Mouse (Mus musculus) limb, embryonic 14.5 days (tissue): Measurements from ENCODE around the gene Ildr1. TPM values are rescaled to one million over a fixed set of nuclear protein-coding genes. Genes with fewer than 3 reads are reported as not detected.

ENCODE experiments used
- ATAC-seq: fragments of 200-750 bp; cut with Nextera tagmentation; 2 replicates; pipeline ENCODE4 v1.8.0; 2017; ENCODE audit warnings: low read depth, moderate number of reproducible peaks, moderate TSS enrichment; ENCODE audit not compliant: low FRiP score
- DNase-seq: peaks from one replicate; pipeline ENCODE4 v3.0.0-alpha.2; 2015; ENCODE audit warnings: low spot score
- H3K27ac ChIP-seq: fragments of 300-500 bp; sonication (generic); replicated peaks from 2 replicates; pipeline ENCODE4 v1.5.1; 2014; ENCODE audit warnings: low read depth, mild to moderate bottlenecking, low read length, moderate library complexity, mixed read lengths
- H3K27me3 ChIP-seq: fragments of 300-500 bp; sonication (generic); 2 replicates; pipeline ENCODE4 v1.6.1; 2014; ENCODE audit warnings: low read length, mixed read lengths; ENCODE audit not compliant: control insufficient read depth, insufficient read depth
- H3K36me3 ChIP-seq: fragments of 300-500 bp; sonication (generic); 2 replicates; pipeline ENCODE4 v1.6.1; 2014; ENCODE audit warnings: mild to moderate bottlenecking, low read length, moderate library complexity, mixed read lengths; ENCODE audit not compliant: control insufficient read depth, insufficient read depth
- H3K4me1 ChIP-seq: fragments of 300-500 bp; sonication (generic); 2 replicates; pipeline ENCODE4 v1.6.1; 2014; ENCODE audit warnings: antibody characterized with exemption, low read length, mixed read lengths; ENCODE audit not compliant: control insufficient read depth, insufficient read depth
- H3K4me2 ChIP-seq: fragments of 300-500 bp; sonication (generic); replicated peaks from 2 replicates; pipeline ENCODE4 v1.6.1; 2014; ENCODE audit warnings: low read depth, mild to moderate bottlenecking, low read length, moderate library complexity; ENCODE audit not compliant: severe bottlenecking
- H3K4me3 ChIP-seq: fragments of 300-500 bp; sonication (generic); replicated peaks from 2 replicates; pipeline ENCODE4 v1.5.1; 2014; ENCODE audit warnings: low read length
- H3K9ac ChIP-seq: fragments of 300-500 bp; sonication (generic); 2 replicates; pipeline ENCODE4 v1.6.1; 2014; ENCODE audit warnings: mild to moderate bottlenecking, low read depth, low read length, moderate library complexity; ENCODE audit not compliant: severe bottlenecking
- H3K9me3 ChIP-seq: fragments of 300-500 bp; sonication (generic); 2 replicates; pipeline ENCODE4 v1.6.1; 2016; ENCODE audit warnings: low read length; ENCODE audit not compliant: control insufficient read depth
- POLR2A ChIP-seq: fragments of 200-500 bp; IDR thresholded peaks from 2 replicates; pipeline ENCODE4 v1.8.0; 2012; ENCODE audit warnings: inconsistent platforms, mild to moderate bottlenecking, moderate library complexity, borderline replicate concordance; ENCODE audit not compliant: insufficient read depth, insufficient read length; ENCODE audit errors: extremely low read depth
- WGBS: fragments of 180-500 bp; shearing (Covaris S2); extraction: QIAGEN DNeasy Blood & Tissue Kit; methylation state at CpG from one replicate; pipeline ENCODE4 v1.1.7; 2014; 5-methylcytosine and 5-hydroxymethylcytosine counted together
- polyA plus RNA-seq, 2 experiments: library from polyadenylated mRNA; depleted of rRNA in 1 of 2; stranded (reverse) in 1 of 2; unstranded in 1 of 2; fragments of >200 nt; fragmentation: Nextera tagmentation in 1 of 2; extraction: Ambion mirVana in 1 of 2; gene quantifications; 2 replicates each; pipeline versions ENCODE4 v1.2.1 to v1.2.3; 2012 to 2014

Gene Ildr1
- polyA plus RNA-seq, 2 experiments = 0.92 to 1.3 TPM

- Histone ChIP-seq H3K27me3 (no peaks in the 10 kb centered on the region), H3K9me3 (no peaks in the 10 kb centered on the region), H3K4me2 (no peak overlapping the region), H3K9ac (no peak overlapping the region), H3K36me3 (no peaks in the 10 kb centered on the region), H3K4me3 (no peak overlapping the region), H3K4me1 (no peaks in the 10 kb centered on the region), H3K27ac (no peak overlapping the region)
- no peak for ATAC-seq
- TF ChIP-seq POLR2A = no peak
- 90% methylated on average over 2 of the region's 2 CpGs for WGBS
- DNase-seq = no peak
Measured at GRCm38 (mm10) chr16:36728959-36729358, 35.2 kb downstream of the Ildr1 start.

DNA sequence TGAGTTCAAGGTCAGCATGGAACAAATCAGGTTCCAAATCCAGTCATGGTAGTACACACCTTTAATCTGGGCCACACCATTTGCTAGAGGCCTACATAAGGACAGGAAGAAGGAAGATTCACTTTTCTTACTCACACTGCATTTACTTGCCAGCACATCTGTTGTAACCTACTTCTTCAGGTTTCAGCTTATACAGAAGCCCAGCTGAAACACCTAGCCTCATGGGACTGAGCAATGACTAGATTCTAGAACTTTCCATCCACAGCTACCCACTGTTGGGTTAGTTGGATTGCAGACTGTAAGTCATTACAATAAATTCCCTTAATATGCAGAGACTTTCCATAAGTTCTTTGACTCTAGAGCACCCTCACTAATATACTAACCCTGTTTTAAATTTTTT, 38.8 kb downstream of the Ildr1 start:
- H3K27ac ChIP-seq = no peak overlapping the region
- ATAC-seq = no peak
- no peaks in the 10 kb centered on the region for H3K36me3 ChIP-seq
- no peak overlapping the region for H3K9ac ChIP-seq
- H3K4me1 ChIP-seq = no peaks in the 10 kb centered on the region
- no peak overlapping the region for H3K4me2 ChIP-seq
- H3K9me3 ChIP-seq = no peaks in the 10 kb centered on the region
- no peak overlapping the region for H3K4me3 ChIP-seq
- H3K27me3 ChIP-seq = no peaks in the 10 kb centered on the region
- TF ChIP-seq POLR2A = no peak
- no peak for DNase-seq

DNA sequence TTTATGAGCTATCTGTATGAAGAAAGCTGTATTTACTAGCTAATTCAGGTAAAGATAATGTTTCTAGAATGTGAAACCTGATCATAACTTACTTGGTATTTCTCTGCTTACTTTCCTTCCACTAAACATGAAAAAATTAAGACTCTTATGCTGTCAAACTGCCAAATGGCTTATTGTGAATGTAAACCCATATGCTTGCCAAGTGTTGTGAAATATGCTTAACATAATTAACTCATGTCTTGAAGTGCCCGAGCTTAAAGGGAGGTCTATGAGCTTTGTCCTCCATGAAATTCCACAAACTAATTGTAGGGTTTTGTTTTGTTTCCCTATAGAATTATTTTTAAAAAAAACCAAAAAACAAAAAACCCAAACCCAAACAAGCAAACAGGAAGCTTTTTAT, 40.0 kb downstream of the Ildr1 start:
- Histone ChIP-seq H3K9ac (no peak overlapping the region), H3K27ac (no peak overlapping the region), H3K27me3 (no peaks in the 10 kb centered on the region), H3K4me2 (no peak overlapping the region), H3K4me3 (no peak overlapping the region), H3K4me1 (no peaks in the 10 kb centered on the region), H3K9me3 (no peaks in the 10 kb centered on the region), H3K36me3 (no peaks in the 10 kb centered on the region)
- 47% methylated on average over 1 of the region's 1 CpGs for WGBS
- ATAC-seq = no peak
- TF ChIP-seq POLR2A = no peak
- DNase-seq = peak; percentile 22

GRCm38 (mm10) chr16:36735421-36735820, 41.6 kb downstream of the Ildr1 start:
- TF ChIP-seq POLR2A = no peak
- no peak overlapping the region for H3K27ac ChIP-seq
- no peak overlapping the region for H3K9ac ChIP-seq
- no peak overlapping the region for H3K4me3 ChIP-seq
- no peaks in the 10 kb centered on the region for H3K36me3 ChIP-seq
- H3K4me1 ChIP-seq = no peaks in the 10 kb centered on the region
- H3K4me2 ChIP-seq = no peak overlapping the region
- no peaks in the 10 kb centered on the region for H3K27me3 ChIP-seq
- DNase-seq (no peak), ATAC-seq (no peak)
- 74% methylated on average over 3 of the region's 3 CpGs for WGBS
- no peaks in the 10 kb centered on the region for H3K9me3 ChIP-seq

- no peak for TF ChIP-seq POLR2A
- DNase-seq (no peak), ATAC-seq (no peak)
- Histone ChIP-seq H3K4me2 (no peak overlapping the region), H3K9ac (no peak overlapping the region), H3K4me3 (no peak overlapping the region), H3K27me3 (no peaks in the 10 kb centered on the region), H3K9me3 (no peaks in the 10 kb centered on the region), H3K36me3 (no peaks in the 10 kb centered on the region), H3K27ac (no peak overlapping the region), H3K4me1 (no peaks in the 10 kb centered on the region)
- 9% methylated on average over 4 of the region's 4 CpGs for WGBS
Measured at GRCm38 (mm10) chr16:36739404-36739930, 45.7 kb downstream of the Ildr1 start.

DNA sequence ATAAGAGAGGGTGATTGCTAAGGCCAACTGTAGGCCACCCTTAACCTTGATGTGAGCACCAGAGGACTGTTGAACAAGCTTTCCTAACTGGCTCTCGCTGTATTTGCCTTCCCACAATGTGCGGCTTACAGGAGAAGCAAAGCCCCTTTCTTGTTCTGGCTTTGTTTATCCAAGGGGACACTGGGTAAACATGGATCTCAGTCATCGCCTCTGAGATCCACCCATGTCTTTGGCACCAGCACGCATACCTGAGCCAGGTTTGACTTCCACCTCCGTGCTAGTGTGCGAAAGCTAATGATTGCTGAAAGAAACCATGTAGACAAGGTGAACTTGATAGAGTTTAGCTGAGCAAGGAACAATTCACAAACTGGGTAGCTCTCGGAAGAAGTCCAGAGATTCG, 49.8 kb downstream of the Ildr1 start:
- H3K4me2 ChIP-seq = no peak overlapping the region
- no peaks in the 10 kb centered on the region for H3K4me1 ChIP-seq
- no peak overlapping the region for H3K27ac ChIP-seq
- ATAC-seq (no peak), DNase-seq (no peak)
- H3K9me3 ChIP-seq = no peaks in the 10 kb centered on the region
- TF ChIP-seq POLR2A = no peak
- no peaks in the 10 kb centered on the region for H3K27me3 ChIP-seq
- no peak overlapping the region for H3K4me3 ChIP-seq
- no peak overlapping the region for H3K9ac ChIP-seq
- no peaks in the 10 kb centered on the region for H3K36me3 ChIP-seq
- WGBS = 91% methylated on average over 8 of the region's 8 CpGs
